Mouse (Mus musculus): ENCODE data around the gene Pnmal1.

Pnmal1 gene

DNA sequence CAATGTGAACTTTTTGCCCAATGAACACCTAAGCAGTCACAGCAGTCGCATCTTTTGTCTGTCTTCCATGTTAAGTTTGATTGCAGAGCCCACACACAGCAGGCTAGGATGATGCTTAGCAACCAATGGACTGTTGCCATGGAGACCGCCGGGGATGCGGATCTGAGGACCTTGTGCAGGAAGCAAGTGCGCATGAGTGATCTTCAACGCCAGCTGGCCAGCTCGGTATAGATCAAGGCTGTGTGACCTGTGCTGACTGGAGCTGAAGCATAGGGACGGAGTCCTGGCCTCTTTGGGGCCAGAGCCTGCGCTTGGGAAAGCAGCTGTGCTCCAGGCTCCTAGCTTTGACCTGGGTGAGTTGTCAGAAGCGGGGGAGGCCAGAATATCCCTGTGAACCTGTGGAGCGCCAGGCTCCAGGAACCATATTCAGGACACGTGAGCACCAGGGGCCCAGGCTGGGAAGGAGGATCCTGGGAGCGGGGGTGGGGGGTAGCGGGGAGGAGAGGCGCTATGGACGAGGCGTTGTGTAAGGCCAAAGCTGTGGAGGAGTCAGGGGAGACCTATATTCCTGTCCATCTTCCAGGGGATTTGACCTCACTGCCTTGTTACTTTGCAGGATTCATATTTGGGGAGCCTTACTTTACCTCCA, at the start of gene Pnmal1:
Gene Pnmal1, plus strand, starts transcription at position 141 of the 649 bp plus-strand sequence.
- peak; percentile 88 for DNase-seq (ENCODE audit: low spot score)

DNA sequence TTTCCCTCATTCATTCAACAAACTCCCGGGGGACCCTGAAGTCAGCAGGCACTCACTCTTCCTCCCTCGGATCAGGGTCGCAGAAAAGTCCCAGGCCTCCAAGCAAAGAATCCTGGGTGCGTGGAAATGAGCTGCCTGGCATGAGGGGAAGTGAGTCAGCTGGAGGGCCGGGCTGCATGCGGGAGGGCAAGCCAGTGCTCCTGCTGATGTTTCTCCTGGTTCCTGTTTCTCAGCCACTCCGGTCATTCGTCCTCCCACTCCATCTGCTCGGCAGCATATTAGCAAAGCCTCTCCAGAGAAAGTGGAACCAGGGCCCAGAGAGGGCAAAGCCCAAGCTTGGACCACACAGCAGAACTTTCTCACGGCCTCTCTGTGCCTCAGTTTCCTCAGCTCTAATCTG, 49.6 kb upstream of the Pnmal1 start:
- no peak for DNase-seq (ENCODE audit: low spot score)

GRCm38 (mm10) chr7:16911904-16912303, 47.6 kb upstream of the Pnmal1 start:
- no peak for DNase-seq (ENCODE audit: low spot score)

DNA sequence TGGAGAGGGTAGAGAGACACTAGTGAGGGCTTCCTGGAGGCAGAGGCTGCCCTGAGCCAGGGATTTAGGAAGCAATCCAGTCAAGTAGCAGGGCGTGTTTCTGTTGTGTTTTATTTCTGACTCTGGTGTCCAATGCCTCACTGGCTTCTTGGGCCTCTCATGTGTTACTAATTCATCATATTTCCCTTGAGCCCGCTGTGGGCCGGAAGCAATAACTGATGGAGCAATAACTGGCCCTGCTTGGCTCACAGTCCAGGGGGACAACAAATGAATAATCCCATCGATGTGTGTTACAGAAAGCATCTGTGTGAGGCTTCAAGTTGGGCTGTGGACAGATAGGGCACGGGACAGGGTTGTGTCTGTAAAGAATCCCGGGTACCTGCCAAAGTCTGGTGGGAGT, 47.1 kb upstream of the Pnmal1 start:
- DNase-seq (ENCODE audit: low spot score) = no peak

DNA sequence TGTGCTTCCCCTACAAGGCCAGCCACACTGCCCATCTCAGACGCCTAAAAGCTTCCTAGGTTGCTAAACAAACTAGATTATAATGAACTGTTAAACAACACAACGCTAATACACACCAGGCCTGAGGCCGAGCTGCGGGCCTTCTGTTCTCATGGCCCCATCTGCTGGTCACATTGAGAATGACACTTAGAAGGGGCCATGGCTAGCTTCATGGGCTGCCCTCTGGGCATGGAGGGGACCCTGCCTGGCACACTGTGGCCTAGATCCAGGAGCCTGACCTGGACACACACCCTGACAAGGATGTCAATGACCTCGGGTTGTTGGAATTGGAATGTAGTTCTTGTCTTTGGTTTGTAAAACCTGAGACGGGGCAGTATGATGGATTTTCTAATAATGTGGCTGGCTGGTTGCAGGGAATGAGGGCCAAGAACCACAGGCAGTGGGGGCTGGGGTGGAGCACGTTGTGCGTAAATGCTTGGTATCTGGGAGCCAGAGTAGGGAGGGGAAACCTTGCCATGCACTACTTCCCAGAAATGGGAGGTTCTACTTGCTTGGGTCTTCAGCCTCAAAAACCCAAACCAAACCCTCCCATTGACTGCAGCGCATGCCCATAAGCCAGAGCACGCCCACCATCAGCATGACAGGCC, 45.5 kb upstream of the Pnmal1 start:
- DNase-seq (ENCODE audit: low spot score) = no peak

GRCm38 (mm10) chr7:16914453-16915343, 44.8 kb upstream of the Pnmal1 start:
- DNase-seq (ENCODE audit: low spot score) = no peak

DNA sequence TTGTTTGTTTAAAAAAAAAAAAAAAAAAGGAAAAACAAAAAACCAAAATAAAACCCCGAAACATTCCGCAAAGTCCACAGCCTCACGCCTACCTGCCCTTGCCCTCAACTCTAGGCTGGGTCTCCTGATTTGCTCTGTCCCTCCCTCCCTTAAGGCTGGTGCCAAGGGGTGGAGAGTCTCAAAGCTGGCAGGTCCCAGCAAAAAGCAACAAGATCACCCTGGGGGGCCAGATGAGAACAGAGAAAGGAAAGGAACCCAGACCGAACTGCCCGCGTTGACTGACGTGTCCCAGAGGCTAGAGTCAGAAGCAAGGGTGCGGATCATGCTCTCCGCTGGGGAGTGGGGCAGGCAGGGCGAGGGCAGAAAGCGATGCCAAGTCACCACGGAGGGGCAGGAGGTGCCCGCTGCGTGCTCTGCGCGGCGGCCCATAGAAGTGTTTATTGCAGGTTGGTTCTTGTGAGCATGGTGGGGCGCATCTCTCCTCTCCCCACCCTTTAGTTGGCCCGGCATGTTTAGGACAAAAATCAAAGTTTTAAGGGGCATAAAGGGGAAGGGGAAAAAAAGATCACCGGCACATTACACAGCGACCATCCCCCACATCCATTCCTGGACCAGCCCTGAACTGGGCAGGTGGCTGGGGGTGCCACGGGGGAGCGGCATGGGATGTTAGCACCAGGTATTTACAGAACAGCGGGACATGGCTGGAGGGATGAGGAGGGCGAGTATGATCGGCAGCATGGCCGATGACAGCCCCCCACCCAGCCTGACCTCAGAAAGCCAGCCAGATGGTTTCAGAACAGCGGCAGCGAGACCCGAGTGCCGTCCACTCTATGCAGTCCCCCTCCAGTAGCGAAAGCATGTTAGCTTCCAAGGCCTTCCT, 43.8 kb upstream of the Pnmal1 start:
- DNase-seq (ENCODE audit: low spot score) = no peak

DNA sequence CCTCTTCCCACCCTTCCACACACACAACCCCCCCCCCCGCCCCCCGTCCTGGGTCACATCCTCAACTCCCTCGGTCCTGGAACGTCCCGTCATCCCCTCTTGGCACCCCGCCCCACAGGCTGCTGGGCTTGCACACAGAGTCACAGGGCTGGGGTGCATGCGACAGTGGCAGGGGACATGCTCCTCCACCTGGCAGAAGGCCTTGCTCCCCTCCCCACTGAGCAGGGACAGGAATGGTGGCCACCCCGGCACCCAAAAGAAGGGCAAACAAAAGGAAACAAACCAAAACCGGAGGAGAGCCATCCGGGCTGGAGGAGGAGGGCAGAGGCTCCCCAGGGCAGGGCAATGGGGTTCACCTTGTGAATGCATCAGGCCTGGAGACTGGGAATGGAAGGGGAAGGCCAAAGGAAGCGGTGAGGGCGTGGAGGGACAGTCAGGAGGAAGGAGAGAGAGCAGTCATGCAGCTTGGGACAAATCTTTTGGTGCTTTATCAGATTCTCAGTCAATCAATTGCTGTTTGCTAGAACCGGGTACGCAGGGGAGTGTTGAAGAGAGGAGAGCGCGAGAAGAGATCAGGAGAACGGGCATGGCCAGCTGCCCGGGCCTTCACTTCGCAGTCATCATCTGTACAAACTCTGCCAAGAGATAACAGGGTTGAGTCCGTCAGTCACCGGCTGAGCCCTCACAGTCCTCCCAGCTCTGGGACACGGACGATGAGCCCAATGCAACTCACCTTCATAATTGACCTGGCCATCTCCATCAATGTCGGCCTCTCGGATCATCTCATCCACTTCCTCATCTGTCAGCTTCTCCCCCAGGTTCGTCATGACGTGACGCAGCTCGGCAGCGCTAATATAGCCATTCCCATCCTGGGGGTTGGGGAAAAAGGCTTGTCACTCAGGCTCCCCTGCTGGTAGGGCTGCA, 42.9 kb upstream of the Pnmal1 start:
- no peak for DNase-seq (ENCODE audit: low spot score)

DNA sequence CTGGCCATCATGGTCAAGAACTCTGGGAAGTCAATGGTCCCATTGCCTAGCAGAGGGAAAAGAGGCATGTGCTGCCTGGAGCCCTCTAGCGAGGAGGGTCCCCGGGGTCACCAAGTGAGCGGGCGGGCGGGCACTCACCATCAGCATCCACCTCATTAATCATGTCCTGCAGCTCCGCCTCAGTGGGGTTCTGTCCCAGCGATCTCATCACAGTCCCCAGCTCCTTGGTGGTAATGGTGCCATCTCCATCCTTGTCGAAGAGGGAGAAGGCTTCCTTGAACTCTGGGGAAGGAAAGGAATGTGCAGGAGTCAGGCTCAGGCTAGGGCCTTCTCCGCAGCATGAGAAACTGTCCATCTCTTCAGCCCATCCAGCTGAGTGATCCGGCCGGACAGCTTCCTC, 42.0 kb upstream of the Pnmal1 start:
- no peak for DNase-seq (ENCODE audit: low spot score)

DNA sequence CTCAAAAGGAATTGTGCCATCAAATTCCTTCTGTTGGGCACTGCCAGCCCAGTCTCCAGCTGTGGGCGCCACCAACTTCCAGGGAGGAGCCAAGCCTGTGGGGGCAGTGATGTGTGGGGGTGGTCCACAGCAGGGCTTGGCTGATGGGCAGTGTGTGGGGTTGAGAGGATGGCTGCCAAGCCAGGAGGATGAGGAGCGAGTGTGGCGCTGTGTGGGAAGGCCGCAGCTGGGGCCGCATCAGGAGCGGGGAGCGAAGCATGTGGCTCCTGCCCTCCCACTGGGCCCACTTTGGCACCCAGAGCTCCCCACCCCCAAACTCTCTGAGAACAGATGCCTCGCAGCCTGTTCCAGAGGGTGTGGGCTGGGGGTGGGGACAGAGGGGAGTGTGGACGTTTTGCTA, 41.5 kb upstream of the Pnmal1 start:
- DNase-seq (ENCODE audit: low spot score) = no peak

- DNase-seq (ENCODE audit: low spot score) = no peak
These were observed 40.8 kb upstream of the Pnmal1 start for GRCm38 (mm10) chr7:16918670-16919069.

DNA sequence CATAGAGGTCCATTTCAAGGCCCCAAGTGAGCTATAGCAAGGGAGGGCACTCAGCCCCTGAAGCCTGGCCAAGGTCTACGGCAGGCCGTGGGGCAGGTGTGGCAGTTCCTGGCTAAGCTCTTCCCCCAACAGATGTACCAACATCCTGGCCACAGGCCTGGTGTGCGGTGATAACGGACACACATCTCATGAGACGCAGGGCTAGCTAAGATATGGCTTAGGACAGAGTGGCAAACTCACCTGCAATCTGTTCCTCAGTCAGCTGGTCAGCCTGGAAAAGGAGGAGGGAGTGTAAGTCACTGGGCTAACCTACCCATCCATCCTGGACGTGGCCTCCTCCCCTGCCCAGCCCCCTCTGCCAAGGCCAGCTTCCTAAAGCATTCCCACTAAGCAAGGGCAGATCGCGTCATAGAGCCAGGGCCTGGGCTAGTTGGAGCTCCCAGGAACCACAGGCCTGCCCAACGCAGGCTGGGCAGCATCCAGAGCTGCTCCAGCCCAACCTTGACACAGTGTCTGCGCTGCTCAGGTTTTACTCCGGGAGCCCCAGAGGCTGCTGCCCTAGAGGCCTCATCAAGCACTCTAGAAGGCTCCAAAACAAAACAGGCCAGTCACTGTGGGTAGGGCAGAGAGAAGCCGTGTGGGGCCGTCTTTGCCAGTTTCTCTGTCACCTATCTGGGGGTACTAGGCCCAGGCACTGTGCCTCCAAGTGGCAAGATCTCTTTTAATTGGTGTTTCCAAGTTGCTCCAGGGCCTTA, 39.9 kb upstream of the Pnmal1 start:
- DNase-seq (ENCODE audit: low spot score) = no peak

- no peak for DNase-seq (ENCODE audit: low spot score)
These were observed 39.3 kb upstream of the Pnmal1 start for GRCm38 (mm10) chr7:16920150-16920579.

DNA sequence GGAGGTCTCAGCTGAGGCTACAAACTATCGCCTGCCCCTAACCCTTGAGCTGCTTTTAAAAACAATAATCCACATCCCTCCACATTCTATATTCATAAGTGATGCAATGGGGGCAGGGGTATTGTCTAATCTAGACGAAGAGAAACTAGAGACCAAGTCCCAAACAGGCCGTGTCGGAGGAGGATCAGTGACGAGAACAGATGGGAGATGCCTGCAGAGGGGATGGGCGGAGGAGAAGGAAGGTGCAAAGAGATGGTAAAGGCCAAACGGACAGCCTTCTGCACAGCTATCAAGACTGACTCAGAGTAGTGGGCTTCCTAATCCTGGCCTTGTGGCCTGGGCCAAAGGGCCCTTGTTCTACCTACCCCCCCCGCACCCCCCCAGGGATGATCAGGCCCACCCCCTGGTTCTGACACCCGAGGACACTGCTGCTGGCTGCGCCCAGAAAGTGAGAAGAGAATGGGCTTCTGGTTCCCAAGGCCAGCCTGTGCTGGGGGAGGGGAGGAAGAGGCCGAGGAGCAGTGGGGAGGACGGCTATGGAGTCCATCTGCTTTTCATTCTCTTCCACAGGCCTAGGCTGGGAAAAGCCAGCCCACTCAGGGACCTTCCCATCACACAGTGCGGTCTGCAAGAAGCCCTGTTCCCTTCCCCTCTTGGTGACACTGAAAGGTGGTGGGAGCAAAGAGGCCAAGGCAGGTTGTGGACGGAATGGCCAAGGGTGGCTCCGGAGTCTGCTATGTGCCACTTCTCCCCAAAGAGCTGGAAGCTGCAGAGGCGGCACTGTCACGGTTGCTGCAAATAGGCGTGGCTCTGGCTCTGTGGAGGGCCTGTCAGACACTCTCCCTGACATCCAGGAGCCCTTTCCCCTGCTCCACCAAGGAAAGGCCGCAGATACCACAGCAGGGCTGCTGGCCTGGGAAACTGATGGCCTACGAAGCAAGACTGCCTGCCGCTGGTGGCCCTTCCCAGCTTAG, 38.4 kb upstream of the Pnmal1 start:
- no peak for DNase-seq (ENCODE audit: low spot score)

DNA sequence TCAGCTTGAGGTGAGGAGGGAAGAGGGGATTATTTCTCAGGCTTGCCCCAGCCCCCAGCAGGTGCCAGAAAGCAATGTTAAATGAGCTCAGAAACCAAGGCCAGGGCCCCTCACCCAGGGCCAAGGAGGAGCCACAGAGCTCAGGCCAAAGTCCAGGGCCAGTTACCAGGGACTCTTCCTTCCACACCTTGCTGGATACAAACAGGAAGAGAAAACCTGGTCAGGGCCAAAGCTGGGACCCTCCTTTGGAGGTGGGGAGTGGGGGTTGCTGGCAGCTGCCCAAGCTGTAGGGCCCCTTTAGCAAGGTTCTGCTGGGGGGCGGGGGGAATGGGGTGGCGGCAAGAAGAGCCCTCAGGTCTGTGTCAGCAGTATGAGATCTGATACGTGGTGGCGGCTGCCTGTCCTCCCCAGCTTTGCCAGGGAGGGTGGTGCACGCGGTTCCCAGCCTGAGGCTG, 37.6 kb upstream of the Pnmal1 start:
- no peak for DNase-seq (ENCODE audit: low spot score)

DNA sequence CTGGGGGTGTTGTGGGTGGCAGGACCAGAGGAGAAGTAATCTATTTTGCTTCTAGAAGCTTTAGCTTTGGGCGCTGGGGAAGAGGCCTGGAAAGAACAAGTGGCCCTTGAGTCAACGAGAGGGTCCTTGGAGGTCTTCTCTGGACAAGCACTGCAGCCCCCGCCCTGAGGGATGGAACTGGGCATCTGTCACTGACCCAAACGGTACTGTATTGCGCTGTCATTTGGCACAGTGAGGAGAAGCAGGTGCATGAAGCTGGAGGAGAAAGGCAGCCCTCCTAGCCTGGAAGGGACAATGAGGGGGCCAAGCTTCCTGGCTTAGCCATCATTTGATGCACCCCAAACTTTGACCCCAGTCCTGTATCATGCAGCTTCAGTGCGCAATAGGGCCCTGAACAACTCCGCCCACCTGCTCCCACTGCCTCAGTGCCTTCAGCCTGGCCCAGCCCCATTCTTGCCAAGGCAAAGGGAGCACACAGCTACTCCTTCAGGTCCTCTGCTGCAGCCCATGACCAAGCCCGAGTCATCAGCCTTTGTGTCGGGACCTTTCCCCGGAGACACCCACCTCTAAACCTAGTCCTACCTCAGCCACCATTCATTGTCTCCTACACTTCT, 37.0 kb upstream of the Pnmal1 start:
- no peak for DNase-seq (ENCODE audit: low spot score)

GRCm38 (mm10) chr7:16923283-16924036, 36.0 kb upstream of the Pnmal1 start:
- DNase-seq (ENCODE audit: low spot score) = no peak

All from layer of hippocampus, adult 9-10 months (tissue).